Mouse (Mus musculus) common myeloid progenitor, adult 5-6 weeks (primary cell): ENCODE results near the gene Limch1. TPM values are rescaled to one million over a fixed set of nuclear protein-coding genes. Genes with fewer than 3 reads are reported as not detected.

Experiments
- ATAC-seq: replicated peaks from 2 replicates; pipeline ENCODE4 v1.8.0; 2016; ENCODE audit warnings: low read depth, mild to moderate bottlenecking, moderate TSS enrichment, inconsistent platforms; ENCODE audit not compliant: poor library complexity, severe bottlenecking
- total RNA-seq: library from RNA; stranded (forward); fragments of 200-1000, 187-1606 nt; gene quantifications from 2 replicates; pipeline ENCODE4 v1.2.3, GENCODE M21; 2017

The Limch1 gene
- total RNA-seq = not detected in 2 replicates

DNA sequence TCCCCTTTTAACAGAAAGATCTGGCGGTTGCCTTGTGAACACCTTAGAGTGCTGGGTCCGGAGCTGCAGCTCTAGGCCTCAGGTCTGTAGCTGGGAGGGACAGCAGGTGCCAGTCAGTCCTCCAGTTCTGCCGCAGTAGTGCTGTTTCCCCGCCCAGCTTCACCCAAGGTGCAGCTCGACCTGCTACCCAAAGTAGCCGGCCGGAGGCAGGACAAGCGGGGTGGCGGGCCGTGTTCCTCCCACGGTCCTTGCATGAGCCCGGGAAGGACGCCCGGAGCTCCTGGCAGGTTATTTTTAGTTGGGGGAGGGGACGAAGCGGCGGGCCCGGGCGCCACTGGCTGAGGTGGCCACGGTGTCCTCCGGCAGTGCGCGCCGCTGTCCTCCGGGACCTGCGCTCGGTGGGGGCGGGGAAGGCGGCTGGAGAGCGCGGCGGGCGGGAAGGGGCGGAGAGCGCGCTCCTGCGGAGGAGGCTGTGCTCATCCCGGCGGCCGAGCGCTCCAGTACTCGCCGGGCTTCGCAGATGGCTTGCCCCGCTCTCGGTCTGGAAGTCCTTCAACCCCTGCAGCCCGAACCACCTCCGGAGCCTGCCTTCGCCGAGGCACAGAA, at the start of gene Limch1:
Limch1 (plus strand) TSS at position 438 of the 606 bp plus-strand sequence.
- peak; percentile 52; the same call in 1 of the 2 replicates for ATAC-seq

DNA sequence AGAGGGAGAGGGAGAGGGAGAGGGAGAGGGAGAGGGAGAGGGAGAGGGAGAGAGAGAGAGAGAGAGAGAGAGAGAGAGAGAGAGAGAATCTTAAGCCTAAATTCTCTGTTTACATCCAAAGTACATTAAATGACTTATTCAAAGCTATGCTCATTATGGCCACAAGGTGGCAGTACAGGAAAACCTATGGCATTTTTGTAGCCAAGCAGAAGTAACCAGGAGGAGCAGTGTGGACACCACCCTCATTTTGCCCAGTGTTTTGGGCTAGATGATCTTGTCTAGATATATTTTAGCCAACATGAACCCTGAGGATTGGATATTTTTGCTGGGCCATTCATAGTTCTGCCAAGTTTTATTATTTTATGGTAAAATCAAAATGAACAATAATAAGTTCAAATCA, 48.5 kb upstream of the Limch1 start:
- peak; percentile 74 for ATAC-seq

GRCm38 (mm10) chr5:66699911-66700310, 45.7 kb upstream of the Limch1 start:
- ATAC-seq = no peak

DNA sequence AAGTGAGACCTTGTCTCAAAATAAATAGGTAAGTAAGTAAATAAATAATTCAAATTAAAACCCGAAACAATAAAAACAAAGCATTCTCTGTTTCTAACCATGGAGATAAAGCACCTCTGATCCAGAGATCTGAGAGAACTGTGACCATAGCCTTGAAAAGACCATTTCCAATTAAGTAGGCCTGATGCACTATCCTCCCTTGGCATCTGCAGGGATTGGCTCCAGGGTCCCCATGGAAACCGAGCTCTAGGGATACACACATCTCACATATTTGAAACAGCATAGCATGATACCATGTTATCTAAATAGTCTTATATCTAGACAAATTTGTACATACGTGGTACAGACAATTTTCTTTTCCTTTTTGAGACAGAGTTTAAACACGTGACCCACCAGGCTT, 43.7 kb upstream of the Limch1 start:
- ATAC-seq = no peak

GRCm38 (mm10) chr5:66703317-66704004, 42.2 kb upstream of the Limch1 start:
- no peak for ATAC-seq

- ATAC-seq = no peak
These were observed 37.8 kb upstream of the Limch1 start for GRCm38 (mm10) chr5:66707859-66708258.

DNA sequence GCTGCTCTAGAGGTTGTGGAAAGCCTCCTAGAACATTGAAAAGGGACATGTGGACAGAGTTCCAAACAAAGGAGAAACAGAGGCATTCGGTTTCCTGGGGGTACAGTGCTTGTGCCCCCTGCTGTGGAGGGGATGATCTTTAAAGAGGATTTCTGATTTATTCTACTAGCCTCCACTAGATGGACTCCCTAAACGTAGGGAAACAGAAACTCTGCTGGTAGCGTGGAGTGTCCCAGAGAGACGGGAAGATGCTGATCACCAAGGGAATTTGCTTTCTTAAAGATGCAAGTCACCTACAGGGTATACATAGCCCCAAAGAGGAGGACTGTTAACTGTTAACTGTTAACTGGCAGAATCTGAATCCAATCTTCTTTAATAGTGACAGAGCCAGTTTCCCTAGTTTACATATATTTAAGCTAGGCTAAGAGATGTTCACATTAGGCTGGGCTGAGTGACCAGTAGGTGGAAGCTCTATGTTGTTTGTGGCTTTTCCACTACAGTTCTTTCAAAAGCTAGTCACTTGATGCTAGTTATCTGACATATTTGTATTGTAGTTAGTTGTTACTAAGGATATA, 35.1 kb upstream of the Limch1 start:
- ATAC-seq = no peak; the same call in 1 of the 2 replicates

DNA sequence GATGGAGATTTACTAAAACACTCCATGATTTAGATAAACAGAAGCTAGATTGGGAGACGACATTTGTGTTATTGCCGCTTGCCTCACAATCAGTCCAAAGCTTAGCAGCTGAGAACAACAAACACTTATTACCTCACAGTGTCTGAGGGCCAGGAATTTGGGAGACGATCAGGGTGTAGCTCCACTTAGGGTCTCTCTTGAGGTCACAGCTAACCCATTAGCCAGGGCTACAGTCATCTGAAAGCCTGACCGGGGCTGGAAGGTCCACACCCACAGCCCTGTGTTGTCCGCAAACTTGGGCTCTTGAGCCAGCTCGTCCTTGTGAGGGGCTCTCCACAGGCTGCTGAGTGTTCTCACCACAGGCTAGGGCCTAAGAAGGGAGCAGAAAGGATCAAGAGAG, 32.8 kb upstream of the Limch1 start:
- ATAC-seq = no peak

DNA sequence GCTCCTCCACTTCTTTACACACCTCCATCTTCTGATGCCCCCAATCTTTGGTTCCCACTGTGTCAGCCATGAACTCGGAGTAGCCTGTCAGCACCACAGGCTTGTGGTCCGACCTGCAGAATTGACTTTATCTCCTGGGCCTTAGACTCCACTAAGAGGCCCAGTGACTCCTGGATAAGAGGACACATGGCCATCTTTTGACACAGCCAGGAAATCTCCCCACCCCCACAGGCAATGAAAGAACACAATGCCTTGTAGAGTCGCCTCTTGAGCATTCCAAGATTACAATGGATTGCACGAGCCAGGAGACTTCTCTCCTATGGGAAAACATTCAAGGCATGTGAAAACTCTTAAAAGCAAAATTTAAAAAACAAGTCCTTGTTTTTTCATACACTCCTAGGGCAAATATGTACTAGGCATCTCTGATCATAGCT, 30.1 kb upstream of the Limch1 start:
- ATAC-seq = no peak

GRCm38 (mm10) chr5:66717931-66718330, 27.7 kb upstream of the Limch1 start:
- no peak for ATAC-seq

DNA sequence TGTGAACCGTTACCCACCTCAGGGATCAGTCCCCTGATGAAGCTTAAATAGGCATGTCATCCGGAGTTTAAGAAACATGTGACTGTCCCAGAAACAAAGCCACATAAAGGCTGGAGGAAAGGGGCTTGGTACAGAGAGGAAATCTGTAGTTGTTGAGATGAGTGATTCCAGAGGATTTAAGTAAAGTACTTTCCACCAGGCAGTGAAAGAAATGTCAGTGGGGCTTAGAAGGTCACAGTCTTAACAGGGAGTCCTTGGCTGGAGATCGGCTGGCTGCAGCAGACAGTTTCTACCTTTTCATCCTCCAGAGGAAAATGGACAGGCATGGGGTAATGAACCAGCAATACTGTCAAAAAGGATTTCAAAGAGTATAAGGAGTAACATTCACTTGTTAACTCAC, 27.2 kb upstream of the Limch1 start:
- no peak for ATAC-seq

GRCm38 (mm10) chr5:66718880-66719279, 26.7 kb upstream of the Limch1 start:
- no peak for ATAC-seq

- ATAC-seq = no peak
These were observed 24.7 kb upstream of the Limch1 start for GRCm38 (mm10) chr5:66720921-66721320.

GRCm38 (mm10) chr5:66722586-66722985, 23.0 kb upstream of the Limch1 start:
- ATAC-seq = no peak

- ATAC-seq = no peak
These were observed 22.6 kb upstream of the Limch1 start for GRCm38 (mm10) chr5:66723037-66723436.

GRCm38 (mm10) chr5:66723626-66724025, 22.0 kb upstream of the Limch1 start:
- ATAC-seq = no peak

DNA sequence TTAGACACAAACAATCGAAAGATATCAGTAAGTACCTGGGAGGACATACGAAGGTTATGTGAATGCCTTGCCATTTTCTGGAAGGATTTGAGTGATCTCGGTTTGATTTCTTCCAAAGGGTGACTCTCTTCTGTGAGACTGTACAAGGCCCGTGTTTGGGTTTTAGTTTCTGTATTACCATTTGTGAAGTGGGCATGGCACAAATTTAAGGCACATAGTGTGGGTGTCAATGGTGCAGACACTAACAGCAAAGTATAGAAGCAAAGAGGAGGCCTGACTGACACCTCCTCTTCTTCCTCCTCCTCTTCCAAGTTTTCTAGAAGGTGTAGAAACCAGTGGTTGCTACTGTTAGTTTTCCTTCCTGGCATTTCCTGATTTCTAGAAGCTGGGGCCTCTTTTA, 16.3 kb upstream of the Limch1 start:
- ATAC-seq = no peak

DNA sequence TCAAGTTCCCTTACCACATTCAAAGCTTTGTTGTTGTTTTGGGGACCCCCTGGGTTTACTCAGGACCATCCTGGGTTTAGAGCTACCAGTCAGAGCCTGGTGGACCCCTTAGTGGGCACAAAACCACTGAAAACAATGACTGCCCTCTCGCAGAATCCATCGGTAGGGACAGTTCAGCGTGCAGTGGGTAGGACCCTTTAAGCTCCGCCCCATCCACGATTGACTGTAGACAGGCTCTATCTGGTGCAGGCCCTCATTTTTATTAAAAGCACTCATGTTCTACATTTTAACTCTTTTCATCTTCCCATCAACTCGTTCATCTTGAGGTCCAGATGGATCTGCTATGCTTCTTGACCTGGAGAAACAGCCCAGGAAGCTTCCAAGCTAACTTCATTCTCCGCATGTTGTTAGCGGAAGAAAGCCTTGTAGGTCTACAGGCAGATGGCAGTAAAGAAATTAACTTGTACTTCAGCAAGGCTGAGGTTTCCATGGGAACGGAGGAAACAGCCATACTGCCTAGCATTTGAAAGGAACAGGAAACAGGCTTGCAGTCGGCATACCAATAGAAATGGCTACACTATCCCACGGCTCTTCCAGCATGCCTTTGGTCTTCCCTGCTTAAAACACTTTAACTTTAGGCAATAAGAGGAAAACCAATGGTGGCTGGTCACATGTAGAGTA, 14.9 kb upstream of the Limch1 start:
- ATAC-seq = peak; percentile 60; the same call in 1 of the 2 replicates

DNA sequence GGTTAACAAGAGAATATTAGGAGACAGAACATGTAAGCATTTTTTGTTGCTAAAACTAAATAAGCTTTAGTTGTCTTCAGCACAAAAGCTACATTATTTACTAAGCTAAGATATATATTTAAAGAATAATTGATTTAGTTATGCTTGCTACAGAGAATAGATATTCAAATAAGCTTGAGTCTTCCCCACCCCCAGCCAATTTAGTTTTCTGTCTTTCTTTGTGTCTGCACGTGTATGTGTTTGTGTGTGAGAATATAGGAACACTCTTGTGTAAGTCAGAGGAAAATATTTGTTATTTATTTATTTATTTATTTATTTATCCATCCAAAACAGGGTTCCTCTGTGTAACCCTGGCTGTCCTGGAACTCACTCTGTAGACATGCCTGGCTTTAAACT, 14.3 kb upstream of the Limch1 start:
- no peak for ATAC-seq

DNA sequence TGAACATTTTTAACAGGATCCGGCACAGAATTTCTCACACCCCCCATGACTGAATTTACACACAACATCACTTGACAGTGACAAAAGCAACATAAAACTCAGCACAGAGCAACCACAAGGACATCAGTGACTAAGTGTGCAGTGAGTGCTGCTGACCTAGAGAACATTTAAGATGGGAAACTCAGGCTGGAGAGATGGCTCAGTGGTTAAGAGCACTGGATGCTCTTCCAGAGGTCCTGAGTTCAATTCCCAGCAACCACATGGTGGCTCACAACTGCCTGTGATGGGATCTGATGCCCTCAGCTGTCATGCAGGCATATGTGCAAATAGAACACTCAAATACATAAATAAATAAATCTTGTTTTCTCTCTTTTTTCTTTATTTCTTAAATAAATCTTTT, 12.1 kb upstream of the Limch1 start:
- no peak for ATAC-seq

DNA sequence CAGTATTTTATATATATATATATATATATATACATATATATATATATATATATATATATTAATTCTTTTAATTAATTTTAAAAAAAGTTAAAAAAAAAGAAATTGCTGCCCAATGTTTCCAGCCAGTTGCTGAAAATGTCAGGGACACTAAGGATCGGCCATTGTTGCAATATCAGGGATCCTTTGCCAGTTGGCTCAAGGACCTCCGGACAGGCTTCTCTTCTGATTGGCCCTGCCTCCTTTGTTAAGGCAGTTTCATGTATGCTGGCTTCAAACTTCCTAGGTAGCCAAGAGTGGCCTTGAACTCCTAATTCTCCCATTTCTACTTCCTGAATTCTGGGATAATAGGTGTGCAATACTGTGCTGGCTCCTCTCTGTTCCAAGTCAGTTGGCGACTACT, 6.3 kb upstream of the Limch1 start:
- ATAC-seq = no peak
